Mouse (Mus musculus): ENCODE data around the gene Dctn5. TPM values are rescaled to one million over a fixed set of nuclear protein-coding genes. Genes with fewer than 3 reads are reported as not detected.

Gene Dctn5
- polyA plus RNA-seq, 1 experiment from 2014 or later: 77.8 TPM

- H3K9ac ChIP-seq (ENCODE audit: low read length): no peak overlapping the region
- no peaks in the 10 kb centered on the region for H3K9me3 ChIP-seq (replicated peaks; ENCODE audit: control insufficient read depth, low read length)
- WGBS: 81% methylated on average over 4 of the region's 4 CpGs
- no peaks in the 10 kb centered on the region for H3K4me1 ChIP-seq (ENCODE audit: control insufficient read depth, insufficient read depth, low read length)
- H3K36me3 ChIP-seq (ENCODE audit: control insufficient read depth, insufficient read depth): peaks cover 35% of the 10 kb centered on the region
- H3K27ac ChIP-seq (ENCODE audit: low read length): no peak overlapping the region
- H3K27me3 ChIP-seq (ENCODE audit: control insufficient read depth, insufficient read depth, low read length): no peaks in the 10 kb centered on the region
- H3K4me3 ChIP-seq (ENCODE audit: low read length): no peak overlapping the region
- ATAC-seq (replicated peaks; ENCODE audit: extremely low read depth, insufficient read depth, low FRiP score): no peak
- H3K4me2 ChIP-seq (ENCODE audit: low read depth, low read length): no peak overlapping the region
These were observed 9.3 kb upstream of the Dctn5 start for GRCm38 (mm10) chr7:122123518-122123917.

- no peak for ATAC-seq (replicated peaks; ENCODE audit: extremely low read depth, insufficient read depth, low FRiP score)
- Histone ChIP-seq H3K4me1 (ENCODE audit: control insufficient read depth, insufficient read depth, low read length) (no peaks in the 10 kb centered on the region), H3K36me3 (ENCODE audit: control insufficient read depth, insufficient read depth) (peaks cover 30% of the 10 kb centered on the region), H3K9ac (ENCODE audit: low read length) (no peak overlapping the region), H3K27ac (ENCODE audit: low read length) (no peak overlapping the region), H3K9me3 (replicated peaks; ENCODE audit: control insufficient read depth, low read length) (no peaks in the 10 kb centered on the region), H3K4me2 (ENCODE audit: low read depth, low read length) (no peak overlapping the region), H3K27me3 (ENCODE audit: control insufficient read depth, insufficient read depth, low read length) (no peaks in the 10 kb centered on the region), H3K4me3 (ENCODE audit: low read length) (no peak overlapping the region)
- 73% methylated on average over 8 of the region's 8 CpGs for WGBS
These were observed 7.2 kb upstream of the Dctn5 start for GRCm38 (mm10) chr7:122125636-122126035.

GRCm38 (mm10) chr7:122126946-122127345 is 5.9 kb upstream of the Dctn5 start:
- WGBS: 91% methylated on average over 11 of the region's 11 CpGs
- H3K4me3 ChIP-seq (ENCODE audit: low read length): no peak overlapping the region
- H3K36me3 ChIP-seq (ENCODE audit: control insufficient read depth, insufficient read depth): peaks cover 24% of the 10 kb centered on the region
- no peaks in the 10 kb centered on the region; the same call in 1 of the 2 replicates for H3K4me1 ChIP-seq (ENCODE audit: control insufficient read depth, insufficient read depth, low read length)
- no peak overlapping the region for H3K9ac ChIP-seq (ENCODE audit: low read length)
- no peaks in the 10 kb centered on the region for H3K27me3 ChIP-seq (ENCODE audit: control insufficient read depth, insufficient read depth, low read length)
- no peak overlapping the region for H3K27ac ChIP-seq (ENCODE audit: low read length)
- H3K4me2 ChIP-seq (ENCODE audit: low read depth, low read length): no peak overlapping the region
- H3K9me3 ChIP-seq (replicated peaks; ENCODE audit: control insufficient read depth, low read length): no peaks in the 10 kb centered on the region
- ATAC-seq (replicated peaks; ENCODE audit: extremely low read depth, insufficient read depth, low FRiP score): no peak

GRCm38 (mm10) chr7:122131834-122132233 is 1.0 kb upstream of the Dctn5 start:
- no peak for ATAC-seq (replicated peaks; ENCODE audit: extremely low read depth, insufficient read depth, low FRiP score)
- no peaks in the 10 kb centered on the region for H3K9me3 ChIP-seq (replicated peaks; ENCODE audit: control insufficient read depth, low read length)

GRCm38 (mm10) chr7:122133338-122133625 is 441 bp downstream of the Dctn5 start:
- peaks cover 9% of the 10 kb centered on the region for H3K4me1 ChIP-seq (ENCODE audit: control insufficient read depth, insufficient read depth, low read length)
- peak overlapping the region; percentile 98 for H3K4me3 ChIP-seq (ENCODE audit: low read length)
- H3K4me2 ChIP-seq (ENCODE audit: low read depth, low read length): peak overlapping the region; percentile 66
- no peak for ATAC-seq (replicated peaks; ENCODE audit: extremely low read depth, insufficient read depth, low FRiP score)
- H3K27ac ChIP-seq (ENCODE audit: low read length): peak overlapping the region; percentile 81
- no peaks in the 10 kb centered on the region for H3K27me3 ChIP-seq (ENCODE audit: control insufficient read depth, insufficient read depth, low read length)
- H3K9ac ChIP-seq (ENCODE audit: low read length): peak overlapping the region; percentile 92
- peaks cover 23% of the 10 kb centered on the region for H3K36me3 ChIP-seq (ENCODE audit: control insufficient read depth, insufficient read depth)
- H3K9me3 ChIP-seq (replicated peaks; ENCODE audit: control insufficient read depth, low read length): no peaks in the 10 kb centered on the region
- WGBS: 13% methylated on average over 8 of the region's 8 CpGs

More at GRCm38 (mm10) chr7:122131834-122132233, 1.0 kb upstream of the Dctn5 start:
- H3K27me3 ChIP-seq (ENCODE audit: control insufficient read depth, insufficient read depth, low read length): no peaks in the 10 kb centered on the region
- peak overlapping the region; percentile 81 for H3K4me2 ChIP-seq (ENCODE audit: low read depth, low read length)
- no peak overlapping the region for H3K27ac ChIP-seq (ENCODE audit: low read length)
- peak overlapping the region; percentile 87; the same call in 1 of the 2 replicates for H3K9ac ChIP-seq (ENCODE audit: low read length)
- peaks cover 9% of the 10 kb centered on the region for H3K4me1 ChIP-seq (ENCODE audit: control insufficient read depth, insufficient read depth, low read length)
- peaks cover 23% of the 10 kb centered on the region for H3K36me3 ChIP-seq (ENCODE audit: control insufficient read depth, insufficient read depth)
- H3K4me3 ChIP-seq (ENCODE audit: low read length): peak overlapping the region; percentile 98

- peaks cover 39% of the 10 kb centered on the region for H3K36me3 ChIP-seq (ENCODE audit: control insufficient read depth, insufficient read depth)
- WGBS: 67% methylated on average over 10 of the region's 10 CpGs
- no peak overlapping the region for H3K4me2 ChIP-seq (ENCODE audit: low read depth, low read length)
- peaks cover 9% of the 10 kb centered on the region for H3K4me1 ChIP-seq (ENCODE audit: control insufficient read depth, insufficient read depth, low read length)
- no peak for ATAC-seq (replicated peaks; ENCODE audit: extremely low read depth, insufficient read depth, low FRiP score)
- no peak overlapping the region for H3K4me3 ChIP-seq (ENCODE audit: low read length)
- no peak overlapping the region for H3K9ac ChIP-seq (ENCODE audit: low read length)
- H3K27ac ChIP-seq (ENCODE audit: low read length): no peak overlapping the region
- no peaks in the 10 kb centered on the region for H3K9me3 ChIP-seq (replicated peaks; ENCODE audit: control insufficient read depth, low read length)
- no peaks in the 10 kb centered on the region for H3K27me3 ChIP-seq (ENCODE audit: control insufficient read depth, insufficient read depth, low read length)
These were observed 2.2 kb downstream of the Dctn5 start for GRCm38 (mm10) chr7:122135070-122135469.

GRCm38 (mm10) chr7:122137071-122137470 is 4.2 kb downstream of the Dctn5 start:
- no peak overlapping the region for H3K4me3 ChIP-seq (ENCODE audit: low read length)
- no peak overlapping the region for H3K9ac ChIP-seq (ENCODE audit: low read length)
- no peaks in the 10 kb centered on the region for H3K27me3 ChIP-seq (ENCODE audit: control insufficient read depth, insufficient read depth, low read length)
- peaks cover 50% of the 10 kb centered on the region for H3K36me3 ChIP-seq (ENCODE audit: control insufficient read depth, insufficient read depth)
- H3K4me1 ChIP-seq (ENCODE audit: control insufficient read depth, insufficient read depth, low read length): peaks cover 8% of the 10 kb centered on the region
- H3K4me2 ChIP-seq (ENCODE audit: low read depth, low read length): no peak overlapping the region
- H3K27ac ChIP-seq (ENCODE audit: low read length): no peak overlapping the region
- ATAC-seq (replicated peaks; ENCODE audit: extremely low read depth, insufficient read depth, low FRiP score): no peak
- no peaks in the 10 kb centered on the region for H3K9me3 ChIP-seq (replicated peaks; ENCODE audit: control insufficient read depth, low read length)

- Histone ChIP-seq H3K9me3 (replicated peaks; ENCODE audit: control insufficient read depth, low read length) (no peaks in the 10 kb centered on the region), H3K27me3 (ENCODE audit: control insufficient read depth, insufficient read depth, low read length) (no peaks in the 10 kb centered on the region), H3K4me1 (ENCODE audit: control insufficient read depth, insufficient read depth, low read length) (peaks cover 6% of the 10 kb centered on the region), H3K4me3 (ENCODE audit: low read length) (no peak overlapping the region), H3K36me3 (ENCODE audit: control insufficient read depth, insufficient read depth) (peaks cover 57% of the 10 kb centered on the region), H3K9ac (ENCODE audit: low read length) (no peak overlapping the region), H3K27ac (ENCODE audit: low read length) (no peak overlapping the region), H3K4me2 (ENCODE audit: low read depth, low read length) (no peak overlapping the region)
- ATAC-seq (replicated peaks; ENCODE audit: extremely low read depth, insufficient read depth, low FRiP score): no peak
- 88% methylated on average over 5 of the region's 5 CpGs for WGBS
These were observed 5.3 kb downstream of the Dctn5 start for GRCm38 (mm10) chr7:122138190-122138589.

- Histone ChIP-seq H3K4me1 (ENCODE audit: control insufficient read depth, insufficient read depth, low read length) (no peaks in the 10 kb centered on the region), H3K4me3 (ENCODE audit: low read length) (no peak overlapping the region), H3K4me2 (ENCODE audit: low read depth, low read length) (no peak overlapping the region), H3K36me3 (ENCODE audit: control insufficient read depth, insufficient read depth) (peaks cover 70% of the 10 kb centered on the region), H3K27me3 (ENCODE audit: control insufficient read depth, insufficient read depth, low read length) (no peaks in the 10 kb centered on the region), H3K9ac (ENCODE audit: low read length) (no peak overlapping the region), H3K9me3 (replicated peaks; ENCODE audit: control insufficient read depth, low read length) (no peaks in the 10 kb centered on the region), H3K27ac (ENCODE audit: low read length) (no peak overlapping the region)
- no peak for ATAC-seq (replicated peaks; ENCODE audit: extremely low read depth, insufficient read depth, low FRiP score)
These were observed 8.2 kb downstream of the Dctn5 start for GRCm38 (mm10) chr7:122140991-122141390.

- no peak for ATAC-seq (replicated peaks; ENCODE audit: extremely low read depth, insufficient read depth, low FRiP score)
- Histone ChIP-seq H3K4me1 (ENCODE audit: control insufficient read depth, insufficient read depth, low read length) (peaks cover under 1% of the 10 kb centered on the region), H3K4me3 (ENCODE audit: low read length) (no peak overlapping the region)
These were observed 19.6 kb downstream of the Dctn5 start for GRCm38 (mm10) chr7:122152473-122152872.

More at GRCm38 (mm10) chr7:122152473-122152872, 19.6 kb downstream of the Dctn5 start:
- H3K9ac ChIP-seq (ENCODE audit: low read length): no peak overlapping the region
- no peaks in the 10 kb centered on the region for H3K9me3 ChIP-seq (replicated peaks; ENCODE audit: control insufficient read depth, low read length)
- H3K27ac ChIP-seq (ENCODE audit: low read length): no peak overlapping the region
- H3K4me2 ChIP-seq (ENCODE audit: low read depth, low read length): no peak overlapping the region
- 74% methylated on average over 4 of the region's 4 CpGs for WGBS
- H3K36me3 ChIP-seq (ENCODE audit: control insufficient read depth, insufficient read depth): peaks cover 23% of the 10 kb centered on the region
- H3K27me3 ChIP-seq (ENCODE audit: control insufficient read depth, insufficient read depth, low read length): no peaks in the 10 kb centered on the region

All from heart, embryonic 16.5 days (tissue).